Mouse (Mus musculus): ENCODE results near the gene Srpk2. TPM values are rescaled to one million over a fixed set of nuclear protein-coding genes. Genes with fewer than 3 reads are reported as not detected.
"Not testable (repeated sequence)": the region's sequence is repeated elsewhere in the genome, so short reads cannot be mapped to it uniquely, and the experiment has no call there.

Gene Srpk2
- polyA plus RNA-seq, 1 experiment: 4.9 TPM

- H3K4me3 ChIP-seq (ENCODE audit: insufficient read depth, poor library complexity, severe bottlenecking): no peak overlapping the region
- no peaks in the 10 kb centered on the region for H3K79me2 ChIP-seq (ENCODE audit: control insufficient read depth, insufficient read depth)
- H3K36me3 ChIP-seq (ENCODE audit: control insufficient read depth, insufficient read depth): no peaks in the 10 kb centered on the region
- H3K27me3 ChIP-seq (ENCODE audit: control insufficient read depth, insufficient read depth, insufficient read length): no peaks in the 10 kb centered on the region
- no peak overlapping the region for H3ac ChIP-seq (ENCODE audit: control insufficient read depth, insufficient read length, low read depth)
- TF ChIP-seq MYOG (IDR thresholded peaks at IDR 0.05; ENCODE audit: control insufficient read depth, extremely low read depth, insufficient read length) (no peak), CTCF (IDR thresholded peaks at IDR 0.05; ENCODE audit: control insufficient read depth, insufficient read depth, insufficient read length) (no peak), MAX (IDR thresholded peaks at IDR 0.05) (no peak), CEBPB (IDR thresholded peaks at IDR 0.05; ENCODE audit: low read depth) (peak; percentile 31), USF1 (IDR thresholded peaks at IDR 0.05; ENCODE audit: low read depth) (no peak), FOSL1 (IDR thresholded peaks at IDR 0.05; ENCODE audit: insufficient read depth, low read length, poor library complexity, severe bottlenecking) (no peak), MYOD1 (IDR thresholded peaks at IDR 0.05; ENCODE audit: control insufficient read depth, insufficient read length, low read depth) (no peak)
- H3K79me3 ChIP-seq (ENCODE audit: low read depth): peaks cover 4% of the 10 kb centered on the region
These were observed 88.0 kb downstream of the Srpk2 start for GRCm38 (mm10) chr5:23596326-23596965.

GRCm38 (mm10) chr5:23590298-23590697 lies 94.1 kb downstream of the Srpk2 start:
- H3K79me3 ChIP-seq (ENCODE audit: low read depth); H3K79me2 ChIP-seq (ENCODE audit: control insufficient read depth, insufficient read depth); H3K27me3 ChIP-seq (ENCODE audit: control insufficient read depth, insufficient read depth, insufficient read length); H3K36me3 ChIP-seq (ENCODE audit: control insufficient read depth, insufficient read depth); H3ac ChIP-seq (ENCODE audit: control insufficient read depth, insufficient read length, low read depth); H3K4me3 ChIP-seq (ENCODE audit: insufficient read depth, poor library complexity, severe bottlenecking): not testable (repeated sequence)

DNA sequence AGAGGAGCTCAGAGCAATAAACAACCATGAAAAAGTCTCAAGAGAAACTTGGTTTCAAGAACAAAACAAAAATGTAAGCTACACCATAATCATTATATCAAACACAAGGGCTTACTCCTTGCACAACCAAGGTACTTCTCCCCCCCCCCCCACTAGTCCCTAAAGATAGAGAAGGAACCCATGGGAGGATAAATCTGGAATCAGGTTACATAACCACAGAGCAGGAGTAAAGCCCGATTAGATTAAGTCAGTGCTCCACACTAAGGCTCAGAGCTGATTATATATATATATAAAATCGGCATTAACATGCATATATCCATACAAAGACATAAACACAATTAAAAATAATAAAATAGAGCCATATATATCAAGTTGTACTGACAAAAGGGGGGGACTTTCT lies 96.8 kb downstream of the Srpk2 start:
- H3K27me3 ChIP-seq (ENCODE audit: control insufficient read depth, insufficient read depth, insufficient read length): no peaks in the 10 kb centered on the region
- no peak for TF ChIP-seq USF1 (IDR thresholded peaks at IDR 0.05; ENCODE audit: low read depth)
- no peak for TF ChIP-seq FOSL1 (IDR thresholded peaks at IDR 0.05; ENCODE audit: insufficient read depth, low read length, poor library complexity, severe bottlenecking)
- TF ChIP-seq MYOD1 (IDR thresholded peaks at IDR 0.05; ENCODE audit: control insufficient read depth, insufficient read length, low read depth): no peak
- TF ChIP-seq CEBPB (IDR thresholded peaks at IDR 0.05; ENCODE audit: low read depth): no peak
- no peak for TF ChIP-seq MYOG (IDR thresholded peaks at IDR 0.05; ENCODE audit: control insufficient read depth, extremely low read depth, insufficient read length)
- no peak for TF ChIP-seq MAX (IDR thresholded peaks at IDR 0.05)
- no peak for TF ChIP-seq CTCF (IDR thresholded peaks at IDR 0.05; ENCODE audit: control insufficient read depth, insufficient read depth, insufficient read length)
- H3K36me3 ChIP-seq (ENCODE audit: control insufficient read depth, insufficient read depth): no peaks in the 10 kb centered on the region
- H3K79me3 ChIP-seq (ENCODE audit: low read depth): no peaks in the 10 kb centered on the region
- H3ac ChIP-seq (ENCODE audit: control insufficient read depth, insufficient read length, low read depth): no peak overlapping the region
- no peaks in the 10 kb centered on the region for H3K79me2 ChIP-seq (ENCODE audit: control insufficient read depth, insufficient read depth)
- H3K4me3 ChIP-seq (ENCODE audit: insufficient read depth, poor library complexity, severe bottlenecking): no peak overlapping the region

- no peak overlapping the region for H3ac ChIP-seq (ENCODE audit: control insufficient read depth, insufficient read length, low read depth)
- H3K79me2 ChIP-seq (ENCODE audit: control insufficient read depth, insufficient read depth): no peaks in the 10 kb centered on the region
- no peaks in the 10 kb centered on the region for H3K36me3 ChIP-seq (ENCODE audit: control insufficient read depth, insufficient read depth)
- H3K79me3 ChIP-seq (ENCODE audit: low read depth): no peaks in the 10 kb centered on the region
- TF ChIP-seq MYOG (IDR thresholded peaks at IDR 0.05; ENCODE audit: control insufficient read depth, extremely low read depth, insufficient read length): no peak
- TF ChIP-seq CEBPB (IDR thresholded peaks at IDR 0.05; ENCODE audit: low read depth): no peak
- TF ChIP-seq MYOD1 (IDR thresholded peaks at IDR 0.05; ENCODE audit: control insufficient read depth, insufficient read length, low read depth): no peak
- TF ChIP-seq FOSL1 (IDR thresholded peaks at IDR 0.05; ENCODE audit: insufficient read depth, low read length, poor library complexity, severe bottlenecking): no peak
- TF ChIP-seq CTCF (IDR thresholded peaks at IDR 0.05; ENCODE audit: control insufficient read depth, insufficient read depth, insufficient read length): no peak
- no peak for TF ChIP-seq USF1 (IDR thresholded peaks at IDR 0.05; ENCODE audit: low read depth)
- TF ChIP-seq MAX (IDR thresholded peaks at IDR 0.05): no peak
- H3K27me3 ChIP-seq (ENCODE audit: control insufficient read depth, insufficient read depth, insufficient read length): no peaks in the 10 kb centered on the region
- H3K4me3 ChIP-seq (ENCODE audit: insufficient read depth, poor library complexity, severe bottlenecking): no peak overlapping the region
These were observed 97.6 kb downstream of the Srpk2 start for GRCm38 (mm10) chr5:23586531-23587453.

DNA sequence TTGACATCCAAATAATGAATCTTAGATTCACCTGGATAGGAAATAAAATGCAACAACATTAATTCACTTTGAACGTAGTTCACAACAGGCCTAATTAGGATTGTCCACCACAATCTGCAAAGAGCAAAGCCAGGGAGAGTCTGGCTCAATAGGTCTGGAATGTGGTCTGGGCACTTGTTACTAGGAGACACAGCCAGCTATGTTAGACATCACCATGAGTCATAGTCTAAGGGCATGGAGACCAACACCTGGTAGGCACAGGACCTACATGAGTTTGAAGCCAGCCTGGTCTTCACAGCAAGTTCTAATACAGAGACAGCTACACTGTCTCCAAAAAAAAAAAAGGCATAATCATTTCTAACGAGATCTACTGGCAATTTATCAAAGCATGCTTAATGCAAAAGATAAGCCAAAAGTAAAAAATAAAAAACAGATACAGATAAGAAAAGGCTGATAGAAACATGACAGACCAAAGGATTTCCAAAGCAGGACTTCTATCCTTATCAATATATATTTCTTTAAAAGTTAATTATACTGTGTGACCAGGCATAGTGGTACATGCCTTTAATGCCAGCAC lies 102.8 kb downstream of the Srpk2 start:
- H3K79me3 ChIP-seq (ENCODE audit: low read depth): peaks cover 2% of the 10 kb centered on the region

More for the DNA sequence above, 102.8 kb downstream of the Srpk2 start:
- H3K36me3 ChIP-seq (ENCODE audit: control insufficient read depth, insufficient read depth): no peaks in the 10 kb centered on the region
- peaks cover 6% of the 10 kb centered on the region for H3K79me2 ChIP-seq (ENCODE audit: control insufficient read depth, insufficient read depth)
- TF ChIP-seq FOSL1 (IDR thresholded peaks at IDR 0.05; ENCODE audit: insufficient read depth, low read length, poor library complexity, severe bottlenecking): peak; percentile 7
- no peak for TF ChIP-seq MYOG (IDR thresholded peaks at IDR 0.05; ENCODE audit: control insufficient read depth, extremely low read depth, insufficient read length)
- peak; percentile 46 for TF ChIP-seq MYOD1 (IDR thresholded peaks at IDR 0.05; ENCODE audit: control insufficient read depth, insufficient read length, low read depth)
- H3K4me3 ChIP-seq (ENCODE audit: insufficient read depth, poor library complexity, severe bottlenecking): no peak overlapping the region
- H3ac ChIP-seq (ENCODE audit: control insufficient read depth, insufficient read length, low read depth): no peak overlapping the region
- H3K27me3 ChIP-seq (ENCODE audit: control insufficient read depth, insufficient read depth, insufficient read length): no peaks in the 10 kb centered on the region
